Mouse (Mus musculus) liver, postnatal 0 days (tissue): ENCODE results near the gene Fibp. TPM values are rescaled to one million over a fixed set of nuclear protein-coding genes. Genes with fewer than 3 reads are reported as not detected.

ENCODE experiments used
- ATAC-seq: fragments of 200-750 bp; cut with Nextera tagmentation; 2 replicates; pipeline ENCODE4 v1.8.0; 2017; ENCODE audit warnings: mild to moderate bottlenecking, moderate library complexity
- DNase-seq: peaks from one replicate; pipeline ENCODE4 v3.0.0-alpha.2; 2016
- H3K27ac ChIP-seq: fragments of 300-500 bp; sonication (generic); 2 replicates; pipeline ENCODE4 v1.5.1; 2014; ENCODE audit warnings: antibody characterized with exemption, moderate library complexity, mild to moderate bottlenecking, low read depth
- H3K27me3 ChIP-seq: fragments of 300-500 bp; sonication (generic); 2 replicates; pipeline ENCODE4 v1.6.1; 2014; ENCODE audit warnings: low read length, control low read depth, mixed read lengths; ENCODE audit not compliant: insufficient read depth
- H3K36me3 ChIP-seq: fragments of 300-500 bp; sonication (generic); replicated peaks from 2 replicates; pipeline ENCODE4 v1.6.1; 2014; ENCODE audit warnings: mild to moderate bottlenecking, control low read depth, low read length, moderate library complexity, mixed read lengths; ENCODE audit not compliant: insufficient read depth
- H3K4me1 ChIP-seq: fragments of 300-500 bp; sonication (generic); 2 replicates; pipeline ENCODE4 v1.6.1; 2014; ENCODE audit warnings: antibody characterized with exemption, mild to moderate bottlenecking, control low read depth; ENCODE audit not compliant: insufficient read depth
- H3K4me2 ChIP-seq: fragments of 300-500 bp; sonication (generic); 2 replicates; pipeline ENCODE4 v1.6.1; 2014; ENCODE audit warnings: low read depth, mild to moderate bottlenecking, low read length, moderate library complexity, mixed read lengths
- H3K4me3 ChIP-seq: fragments of 300-500 bp; sonication (generic); 2 replicates; pipeline ENCODE4 v1.5.1; 2014; ENCODE audit warnings: low read depth, low read length
- H3K9ac ChIP-seq: fragments of 300-500 bp; sonication (generic); replicated peaks from 2 replicates; pipeline ENCODE4 v1.6.1; 2014; ENCODE audit warnings: mild to moderate bottlenecking, moderate library complexity
- H3K9me3 ChIP-seq: fragments of 300-500 bp; sonication (generic); 2 replicates; pipeline ENCODE4 v1.6.1; 2016; ENCODE audit warnings: mild to moderate bottlenecking, control low read depth, low read length, mixed read lengths
- CTCF ChIP-seq: sonication (generic); IDR thresholded peaks from 2 replicates; pipeline ENCODE4 v1.5.1; 2016; ENCODE audit warnings: antibody characterized with exemption, low read depth
- EP300 ChIP-seq: IDR thresholded peaks from 2 replicates; pipeline ENCODE4 v1.6.1; 2016; ENCODE audit warnings: antibody characterized with exemption, low read depth, mild to moderate bottlenecking
- WGBS: fragments of 180-500 bp; shearing (Covaris S2); extraction: QIAGEN DNeasy Blood & Tissue Kit; methylation state at CpG from one replicate; pipeline ENCODE4 v1.1.7; 2014; ENCODE audit not compliant: insufficient replicate concordance; 5-methylcytosine and 5-hydroxymethylcytosine counted together
- polyA plus RNA-seq: library from polyadenylated mRNA; unstranded; fragments of >200 nt; fragmentation: Nextera tagmentation; extraction: Ambion mirVana; gene quantifications from 2 replicates; pipeline ENCODE4 v1.2.1, GENCODE M21; 2015

The Fibp gene
- polyA plus RNA-seq, 1 experiment from 2014 or later = 35.6 TPM

DNA sequence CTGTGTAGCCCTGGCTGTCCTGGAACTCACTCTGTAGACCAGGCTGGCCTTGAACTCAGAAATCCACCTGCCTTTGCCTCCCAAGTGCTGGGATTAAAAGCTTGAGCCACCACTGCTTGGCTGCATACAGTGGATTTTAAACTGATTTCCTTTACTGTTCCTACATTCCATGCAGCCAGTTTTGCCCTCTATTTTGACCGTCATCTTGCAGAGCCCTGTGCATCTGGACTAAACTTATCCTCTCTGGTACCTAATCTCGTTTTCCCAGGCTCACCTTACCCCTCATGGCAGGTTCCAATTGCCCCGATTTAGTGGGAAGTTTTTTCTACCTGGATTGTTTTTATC lies 52.6 kb downstream of the Fibp start:
- no peaks in the 10 kb centered on the region for H3K9me3 ChIP-seq
- H3K27me3 ChIP-seq = no peaks in the 10 kb centered on the region
- 0 out of 2 replicates have a peak overlapping the region, but pooled peaks have one; percentile 24 for H3K4me3 ChIP-seq
- H3K9ac ChIP-seq = no peak overlapping the region
- ATAC-seq (no peak), DNase-seq (no peak)
- H3K4me1 ChIP-seq = peaks cover 29% of the 10 kb centered on the region
- H3K4me2 ChIP-seq = peak overlapping the region; percentile 92; the same call in 1 of the 2 replicates
- 68% methylated on average over 3 of the region's 3 CpGs for WGBS
- no peaks in the 10 kb centered on the region for H3K36me3 ChIP-seq
- TF ChIP-seq CTCF = no peak
- no peak for TF ChIP-seq EP300
- peak overlapping the region; percentile 78; the same call in 1 of the 2 replicates for H3K27ac ChIP-seq

Other genes with a start within 250 kb of the Fibp start
- gene Pacs1, start 187.5 kb upstream of the Fibp start, polyA plus RNA-seq = 2.6 and 3.3 TPM in 2 replicates
- 80.7 and 93.7 TPM in 2 replicates for gene Sf3b2, start 165.2 kb upstream of the Fibp start, polyA plus RNA-seq
- gene Gal3st3, start 162.3 kb upstream of the Fibp start, polyA plus RNA-seq = not detected in 2 replicates
- gene Catsper1, start 124.9 kb upstream of the Fibp start, polyA plus RNA-seq = not detected in 2 replicates
- gene Cst6, start 111.0 kb upstream of the Fibp start, polyA plus RNA-seq = not detected in 2 replicates
- gene Eif1ad, start 93.9 kb upstream of the Fibp start, polyA plus RNA-seq = 19.3 and 25.0 TPM in 2 replicates
- 158 and 164 TPM in 2 replicates for gene Banf1, start 93.4 kb upstream of the Fibp start, polyA plus RNA-seq
- 20.8 and 24.0 TPM in 2 replicates for gene Sart1, start 71.9 kb upstream of the Fibp start, polyA plus RNA-seq
- gene Tsga10ip, start 58.1 kb upstream of the Fibp start, polyA plus RNA-seq = 0.14 TPM in 1 of 2 replicates, not detected in the other
- gene Drap1, start 35.6 kb upstream of the Fibp start, polyA plus RNA-seq = 71.5 and 74.2 TPM in 2 replicates
- gene AI837181, start 35.5 kb upstream of the Fibp start, polyA plus RNA-seq = 15.8 and 16.1 TPM in 2 replicates
- gene Fosl1, start 13.1 kb upstream of the Fibp start, polyA plus RNA-seq = not detected in 2 replicates
- 1.6 and 2.1 TPM in 2 replicates for gene Ccdc85b, start 2.7 kb upstream of the Fibp start, polyA plus RNA-seq
- 1.4 and 1.9 TPM in 2 replicates for gene Ctsw, start 7.9 kb downstream of the Fibp start, polyA plus RNA-seq
- gene Efemp2, start 13.3 kb downstream of the Fibp start, polyA plus RNA-seq = 8.1 and 9.2 TPM in 2 replicates
- gene Mus81, start 27.8 kb downstream of the Fibp start, polyA plus RNA-seq = 8.6 and 11.9 TPM in 2 replicates
- 841 and 843 TPM in 2 replicates for gene Cfl1, start 29.8 kb downstream of the Fibp start, polyA plus RNA-seq
- gene 1700020D05Rik, start 43.2 kb downstream of the Fibp start, polyA plus RNA-seq = not detected in 2 replicates
- gene Snx32, start 49.9 kb downstream of the Fibp start, polyA plus RNA-seq = 2.6 and 3.0 TPM in 2 replicates
- 0.06 TPM in 1 of 2 replicates, not detected in the other for gene Ovol1, start 100.0 kb downstream of the Fibp start, polyA plus RNA-seq
- gene Ap5b1, start 107.4 kb downstream of the Fibp start, polyA plus RNA-seq = 3.1 and 3.4 TPM in 2 replicates
- gene Rnaseh2c, start 141.3 kb downstream of the Fibp start, polyA plus RNA-seq = 78.4 and 79.1 TPM in 2 replicates
- gene Kat5, start 149.6 kb downstream of the Fibp start, polyA plus RNA-seq = 15.1 and 15.8 TPM in 2 replicates
- gene Rela, start 176.9 kb downstream of the Fibp start, polyA plus RNA-seq = 21.3 and 22.6 TPM in 2 replicates
- gene Sipa1, start 203.1 kb downstream of the Fibp start, polyA plus RNA-seq = 14.1 and 15.3 TPM in 2 replicates
- 10.4 and 12.5 TPM in 2 replicates for gene Map3k11, start 228.1 kb downstream of the Fibp start, polyA plus RNA-seq
- gene Pcnx3, start 228.3 kb downstream of the Fibp start, polyA plus RNA-seq = 5.2 and 5.6 TPM in 2 replicates
- 0.17 and 0.18 TPM in 2 replicates for gene Kcnk7, start 243.8 kb downstream of the Fibp start, polyA plus RNA-seq